Mouse (Mus musculus) liver, embryonic 14.5 days (tissue): ENCODE measurements around the gene Plcb1.

Source experiments
- CTCF ChIP-seq: IDR thresholded peaks from 2 replicates; pipeline ENCODE4 v1.5.1; 2016; ENCODE audit warnings: antibody characterized with exemption, low read depth, control low read depth
- EP300 ChIP-seq: IDR thresholded peaks from 2 replicates; pipeline ENCODE4 v1.6.1; 2016; ENCODE audit warnings: antibody characterized with exemption, low read depth

GRCm38 (mm10) chr2:135387990-135388389 is 602.1 kb downstream of the Plcb1 start:
- TF ChIP-seq CTCF (peak; percentile 30; the same call in 1 of the 2 replicates), EP300 (no peak)
